Mouse (Mus musculus) bone marrow macrophage, adult 2 months (primary cell): ENCODE results near the gene Med24.

Experiments
- CTCF ChIP-seq: IDR thresholded peaks from 2 replicates; pipeline ENCODE4 v1.5.1; 2012; ENCODE audit warnings: low read depth, mild to moderate bottlenecking, low read length, moderate library complexity
- POLR2A ChIP-seq: IDR thresholded peaks from 2 replicates; pipeline ENCODE4 v1.6.1; 2012; ENCODE audit warnings: mild to moderate bottlenecking, low read depth, low read length, borderline replicate concordance

DNA sequence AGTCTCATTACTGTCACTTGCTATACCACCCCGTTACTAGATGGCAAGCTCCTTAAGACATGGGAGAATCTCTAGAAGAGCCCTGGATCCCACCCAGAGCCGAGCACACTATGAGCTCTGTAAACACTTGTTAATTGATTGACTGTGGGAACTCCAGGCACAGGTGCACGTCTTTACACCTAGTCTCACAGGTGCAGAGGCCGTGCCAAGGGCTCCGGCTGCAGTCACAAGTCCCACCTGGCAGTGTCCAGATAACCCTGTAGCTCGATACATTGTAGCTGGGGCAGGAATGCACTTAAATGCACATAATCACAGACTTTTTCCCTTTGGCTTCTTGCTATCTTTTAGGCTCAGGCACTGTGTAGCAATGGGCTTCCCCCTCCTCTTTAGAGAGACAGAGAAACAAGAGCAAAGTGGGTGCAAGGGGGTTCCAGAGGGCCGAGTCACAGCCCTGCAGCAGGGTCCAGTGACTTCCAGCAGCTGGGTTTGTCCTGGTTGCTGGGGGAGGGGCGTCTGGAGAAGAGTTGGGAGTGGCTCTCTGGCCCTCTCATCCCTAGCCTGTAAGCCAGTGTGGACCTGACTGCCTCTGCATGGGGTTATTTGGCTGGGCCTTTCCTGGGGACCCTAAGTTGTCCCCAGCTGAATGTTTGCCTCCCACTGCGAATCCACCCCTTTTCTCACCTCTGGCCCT lies 14.6 kb upstream of the Med24 start:
- TF ChIP-seq CTCF (no peak), POLR2A (no peak)
